Mouse (Mus musculus): ENCODE data around the gene Hoxc8. TPM values are rescaled to one million over a fixed set of nuclear protein-coding genes. Genes with fewer than 3 reads are reported as not detected.

Gene Hoxc8
- total RNA-seq, 2 experiments from 2014 or later: not detected

DNA sequence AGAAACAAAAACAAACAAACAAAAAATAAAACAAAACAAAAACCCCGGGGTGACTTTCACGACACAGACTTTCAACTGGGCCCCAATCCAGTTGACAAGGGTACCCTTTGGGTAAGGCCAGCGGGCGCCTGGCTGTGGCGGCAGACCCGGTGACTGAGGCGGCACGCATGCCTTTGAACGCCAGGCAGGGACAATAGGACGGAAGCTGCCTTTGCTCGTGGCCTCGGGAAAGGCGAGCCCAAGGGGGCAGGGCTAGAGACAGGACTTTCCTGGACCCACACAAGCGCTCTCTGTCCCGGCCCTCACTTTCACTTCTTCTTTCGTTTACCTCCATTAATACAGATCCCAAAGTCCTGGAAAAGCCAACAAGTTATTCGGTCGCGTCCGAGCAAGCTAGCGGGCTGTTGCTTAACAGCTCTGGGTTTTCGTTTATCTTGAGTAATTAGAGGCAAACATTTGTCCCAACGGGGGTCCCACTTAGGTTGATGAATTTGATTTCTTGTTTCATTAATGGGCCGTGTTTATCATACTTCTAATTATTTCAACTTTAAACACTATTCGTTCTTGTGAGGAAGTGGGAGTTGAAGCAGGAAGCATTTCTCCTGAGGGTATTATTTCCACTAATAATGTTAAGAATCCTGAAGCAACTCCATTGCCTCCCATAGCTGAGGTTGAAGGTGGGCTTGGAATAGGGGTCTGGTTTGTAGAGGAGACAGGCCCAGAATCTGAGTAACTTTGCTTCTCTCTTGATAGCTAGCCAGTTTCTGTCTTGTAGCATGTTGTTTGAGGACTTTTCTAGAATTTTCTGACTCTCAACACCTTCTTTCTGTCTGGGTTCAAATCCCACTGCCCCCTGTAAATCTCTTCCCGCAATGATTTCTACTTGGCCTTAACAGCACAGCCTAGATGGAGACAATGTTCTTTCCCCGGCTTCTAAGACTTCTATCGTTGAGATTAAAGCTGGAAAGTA, 26.5 kb upstream of the Hoxc8 start:
- no peak for DNase-seq (ENCODE audit: extremely low spot score in 1 of 2, low spot score in 1 of 2)

- DNase-seq (ENCODE audit: extremely low spot score in 1 of 2, low spot score in 1 of 2): no peak
Measured at GRCm38 (mm10) chr15:102965003-102965891, 25.2 kb upstream of the Hoxc8 start.

GRCm38 (mm10) chr15:102965892-102966775, 24.3 kb upstream of the Hoxc8 start:
- DNase-seq (ENCODE audit: extremely low spot score in 1 of 2, low spot score in 1 of 2): no peak

DNA sequence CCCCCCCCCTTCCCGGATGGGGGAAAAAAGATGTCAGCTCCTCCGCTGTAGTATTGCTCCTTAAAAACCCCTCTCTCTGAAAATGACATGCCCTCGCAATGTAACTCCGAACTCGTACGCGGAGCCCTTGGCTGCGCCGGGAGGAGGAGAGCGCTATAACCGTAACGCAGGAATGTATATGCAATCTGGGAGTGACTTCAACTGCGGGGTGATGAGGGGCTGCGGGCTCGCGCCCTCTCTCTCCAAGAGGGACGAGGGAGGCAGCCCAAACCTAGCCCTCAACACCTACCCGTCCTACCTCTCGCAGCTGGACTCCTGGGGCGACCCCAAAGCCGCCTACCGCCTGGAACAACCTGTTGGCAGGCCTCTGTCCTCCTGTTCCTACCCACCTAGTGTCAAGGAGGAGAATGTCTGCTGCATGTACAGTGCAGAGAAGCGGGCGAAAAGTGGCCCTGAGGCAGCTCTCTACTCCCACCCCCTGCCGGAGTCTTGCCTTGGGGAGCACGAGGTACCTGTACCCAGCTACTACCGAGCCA, 23.6 kb upstream of the Hoxc8 start, which contains the start of gene Hoxc10:
TSS of gene Hoxc10 (plus strand) at position 21 of the 536 bp plus-strand sequence.
- DNase-seq (ENCODE audit: extremely low spot score in 1 of 2, low spot score in 1 of 2): no peak

DNA sequence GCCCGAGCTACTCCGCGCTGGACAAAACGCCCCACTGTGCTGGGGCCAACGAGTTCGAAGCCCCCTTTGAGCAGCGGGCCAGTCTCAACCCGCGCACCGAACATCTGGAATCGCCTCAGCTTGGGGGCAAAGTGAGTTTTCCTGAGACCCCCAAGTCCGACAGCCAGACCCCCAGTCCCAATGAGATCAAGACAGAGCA, 23.2 kb upstream of the Hoxc8 start, which contains the start of gene Hoxc5:
TSS of gene Hoxc5 (plus strand) at position 132 of the 199 bp plus-strand sequence.
- no peak for DNase-seq (ENCODE audit: extremely low spot score in 1 of 2, low spot score in 1 of 2)

GRCm38 (mm10) chr15:102967511-102968397, 22.7 kb upstream of the Hoxc8 start:
- DNase-seq (ENCODE audit: extremely low spot score in 1 of 2, low spot score in 1 of 2): no peak

- no peak for DNase-seq (ENCODE audit: extremely low spot score in 1 of 2, low spot score in 1 of 2)
Measured at GRCm38 (mm10) chr15:102969296-102969695, 21.1 kb upstream of the Hoxc8 start.

DNA sequence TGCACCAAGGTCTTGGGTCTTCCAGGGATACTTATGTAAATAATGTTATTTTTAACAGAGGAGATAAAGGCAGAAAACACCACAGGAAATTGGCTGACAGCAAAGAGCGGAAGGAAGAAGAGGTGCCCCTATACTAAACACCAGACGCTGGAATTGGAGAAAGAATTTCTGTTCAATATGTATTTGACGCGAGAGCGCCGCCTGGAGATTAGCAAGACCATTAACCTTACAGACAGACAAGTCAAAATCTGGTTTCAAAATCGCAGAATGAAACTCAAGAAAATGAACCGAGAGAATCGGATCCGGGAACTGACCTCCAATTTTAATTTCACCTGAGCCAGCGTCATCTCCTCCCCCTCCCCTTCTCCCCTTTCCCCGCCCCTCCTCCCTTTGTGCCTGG, 19.7 kb upstream of the Hoxc8 start:
- peak in 1 of 2 experiments; percentile 33 for DNase-seq (ENCODE audit: extremely low spot score in 1 of 2, low spot score in 1 of 2)

GRCm38 (mm10) chr15:102972254-102972653, 18.2 kb upstream of the Hoxc8 start:
- no peak for DNase-seq (ENCODE audit: extremely low spot score in 1 of 2, low spot score in 1 of 2)

DNA sequence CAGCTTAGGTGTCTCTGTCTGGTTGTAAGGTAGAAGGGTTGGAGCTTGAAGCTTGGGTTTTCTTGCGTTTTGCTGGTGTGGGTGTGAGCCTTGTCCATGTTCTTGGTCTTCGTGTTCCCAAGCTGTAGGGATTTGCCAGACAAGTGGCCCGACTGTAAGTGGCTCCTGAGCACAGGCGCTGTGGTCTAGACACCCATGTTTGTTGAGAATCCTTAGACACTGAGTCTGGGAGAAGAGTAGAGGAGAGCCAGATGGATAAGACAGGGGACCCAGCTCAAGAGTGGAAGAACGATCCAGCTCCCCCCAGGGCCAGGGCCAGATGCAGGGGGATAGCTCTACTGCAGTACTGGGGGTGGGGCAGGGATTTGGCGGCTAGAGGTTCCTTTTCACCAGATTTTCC, 17.7 kb upstream of the Hoxc8 start:
- no peak for DNase-seq (ENCODE audit: extremely low spot score in 1 of 2, low spot score in 1 of 2)

DNA sequence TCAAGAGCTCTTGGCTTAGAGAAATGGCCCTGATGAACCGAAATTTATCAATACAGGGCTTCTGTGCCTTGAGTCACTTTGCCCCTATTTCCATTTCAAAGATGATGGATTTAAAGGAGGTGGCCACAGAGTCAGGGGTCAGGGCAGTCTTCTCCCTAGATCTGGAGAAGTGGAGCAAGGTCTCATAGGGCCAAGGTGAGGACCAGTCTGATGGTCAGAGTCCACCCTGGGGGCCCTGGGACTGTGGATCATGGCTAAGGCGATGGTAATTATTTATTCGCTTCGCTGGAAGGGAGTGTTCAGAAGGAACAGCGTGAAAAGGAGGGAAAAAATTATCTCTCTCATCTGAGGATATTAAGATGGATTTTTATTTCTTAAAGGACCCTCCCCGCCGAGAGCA, 15.4 kb upstream of the Hoxc8 start:
- DNase-seq (ENCODE audit: extremely low spot score in 1 of 2, low spot score in 1 of 2): no peak

GRCm38 (mm10) chr15:102975688-102976111, 14.7 kb upstream of the Hoxc8 start:
- no peak for DNase-seq (ENCODE audit: extremely low spot score in 1 of 2, low spot score in 1 of 2)

- no peak for DNase-seq (ENCODE audit: extremely low spot score in 1 of 2, low spot score in 1 of 2)
Measured at GRCm38 (mm10) chr15:102976171-102976570, 14.2 kb upstream of the Hoxc8 start, which contains the start of gene Hoxc9. Gene Hoxc9, plus strand, starts transcription at chr15:102976439.

DNA sequence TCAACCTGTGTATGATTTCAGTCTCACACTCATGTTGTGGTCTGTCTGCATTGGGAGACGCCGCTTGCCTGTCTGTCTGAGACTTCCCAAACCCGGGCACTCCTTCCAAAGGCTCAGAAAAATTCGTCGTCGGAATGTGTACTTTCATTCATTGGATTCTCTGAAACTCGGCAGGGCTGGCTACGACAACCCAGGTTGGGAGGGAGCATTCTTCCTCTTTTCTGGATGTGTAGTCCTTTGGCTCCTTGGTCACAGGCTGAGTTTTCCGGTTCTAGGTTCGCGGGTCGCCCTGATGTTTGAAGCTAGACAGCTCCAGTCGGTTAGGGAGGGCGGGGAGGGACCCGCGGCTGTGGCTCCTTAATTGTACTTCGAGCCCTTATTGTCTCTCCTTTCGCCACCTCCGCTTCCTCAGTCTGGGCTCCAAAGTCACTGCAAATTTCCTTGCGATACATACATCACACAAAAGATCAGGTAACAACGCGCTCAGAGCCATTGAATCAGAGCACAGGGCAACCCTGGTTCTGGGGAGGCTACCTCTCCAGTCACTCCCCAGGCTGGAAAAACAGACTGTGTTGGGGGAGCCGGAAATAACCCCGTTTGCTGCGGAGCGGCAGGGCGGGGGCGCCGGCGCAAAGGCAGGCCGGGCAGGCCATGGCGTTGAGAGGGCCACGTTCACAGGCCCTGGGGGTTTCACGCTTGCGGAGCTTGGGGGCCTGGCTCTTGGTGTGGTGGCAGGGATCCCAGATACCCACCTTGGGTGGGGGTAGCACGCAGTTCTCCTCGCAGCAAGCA, 13.6 kb upstream of the Hoxc8 start:
- no peak for DNase-seq (ENCODE audit: extremely low spot score in 1 of 2, low spot score in 1 of 2)

- no peak for DNase-seq (ENCODE audit: extremely low spot score in 1 of 2, low spot score in 1 of 2)
Measured at GRCm38 (mm10) chr15:102977423-102977974, 12.9 kb upstream of the Hoxc8 start.

DNA sequence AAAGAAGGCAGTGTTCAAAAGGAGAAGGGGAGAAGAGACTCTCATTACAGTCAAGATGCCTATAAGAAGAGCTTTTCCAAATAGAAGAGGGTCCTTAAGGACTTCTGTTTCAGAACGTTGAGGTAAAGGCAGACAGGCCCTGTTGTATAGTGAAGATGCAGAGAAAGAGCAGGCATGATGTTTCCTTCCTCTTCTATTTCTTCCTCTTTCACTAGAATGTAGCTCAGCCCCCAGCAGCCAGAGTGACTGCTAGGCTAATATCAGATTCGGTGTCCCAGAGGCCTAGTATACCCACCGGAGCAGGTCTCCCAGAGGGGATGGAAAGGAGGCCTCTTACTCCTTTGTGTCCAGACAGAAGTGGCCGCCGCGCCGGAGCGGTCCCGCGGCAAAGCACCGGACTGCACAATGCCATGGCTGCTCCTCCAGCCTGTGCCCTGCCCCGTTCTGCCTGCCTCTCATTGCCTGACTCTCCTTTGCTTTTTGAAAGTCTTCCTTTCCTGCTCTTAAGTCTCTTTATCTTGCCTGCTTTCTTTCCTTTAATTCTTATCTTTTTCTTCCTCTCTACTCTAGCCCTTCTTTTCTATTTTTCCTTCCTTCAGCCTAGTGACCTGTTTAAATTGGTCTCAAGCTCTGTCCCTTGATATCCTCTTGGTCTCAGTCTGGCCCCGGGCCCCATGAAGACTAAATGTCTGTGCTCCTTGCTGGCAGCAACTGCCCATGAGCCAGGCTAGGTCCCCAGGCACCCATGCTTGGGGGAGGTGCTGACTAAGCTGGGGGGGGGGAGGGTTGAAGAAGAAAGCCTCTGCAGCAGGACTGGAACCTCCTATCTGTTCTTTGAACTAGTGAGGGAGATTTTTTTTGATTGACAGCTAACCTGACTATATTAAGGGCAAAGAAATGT, 11.5 kb upstream of the Hoxc8 start:
- no peak for DNase-seq (ENCODE audit: extremely low spot score in 1 of 2, low spot score in 1 of 2)

GRCm38 (mm10) chr15:102979936-102980335, 10.5 kb upstream of the Hoxc8 start:
- DNase-seq (ENCODE audit: extremely low spot score in 1 of 2, low spot score in 1 of 2): no peak
